Mouse (Mus musculus): ENCODE results near the gene Sun5. TPM values are rescaled to one million over a fixed set of nuclear protein-coding genes. Genes with fewer than 3 reads are reported as not detected.

Gene Sun5
- total and polyA plus RNA-seq, 3 experiments, result 0.30 TPM; not detected in 2

- Histone ChIP-seq H3K27ac (ENCODE audit: insufficient read depth, low read depth) (no peak overlapping the region), H3K36me3 (replicated peaks in 1 of 2; ENCODE audit: control insufficient read depth in 1 of 2, insufficient read depth in 1 of 2, low read length in 1 of 2) (no peaks in the 10 kb centered on the region), H3K4me2 (ENCODE audit: insufficient read depth, low read depth, poor library complexity, severe bottlenecking) (no peak overlapping the region), H3K27me3 (replicated peaks) (peaks cover 71% of the 10 kb centered on the region), H3K4me1 (ENCODE audit: control insufficient read depth in 1 of 2, insufficient read depth in 2 of 2) (no peaks in the 10 kb centered on the region), H3K9ac (ENCODE audit: insufficient read depth, low read depth) (no peak overlapping the region), H3K79me2 (replicated peaks; ENCODE audit: control insufficient read depth, extremely low read depth, insufficient read depth, poor library complexity, severe bottlenecking) (no peaks in the 10 kb centered on the region), H3K9me3 (replicated peaks; ENCODE audit: low read length) (no peaks in the 10 kb centered on the region), H3K4me3 (replicated peaks in 1 of 3; ENCODE audit: low read depth in 2 of 3, low read length in 2 of 3, poor library complexity in 1 of 3) (no peak overlapping the region)
- in situ Hi-C loops (cut with MboI; ENCODE audit: low pct_ligation_motif_present, low pct_unique_long_range_greater_than_20kb, low sequenced_read_pairs), result loop anchor here (10.0 kb wide), 1 partner anchor 125 kb away; the partner anchor contains the start of gene Bpifb4
- dilution Hi-C loops (cut with MboI; ENCODE audit: extremely low pct_ligation_motif_present, extremely low pct_unique_long_range_greater_than_20kb, low sequenced_read_pairs), result no loop called here
- DNase-seq (ENCODE audit: extremely low read depth), result no peak
- no peak for TF ChIP-seq HCFC1 (IDR thresholded peaks at IDR 0.05; ENCODE audit: low read depth, low read length)
Observed at GRCm38 (mm10) chr2:153809921-153810320, 61.0 kb downstream of the Sun5 start.

- TF ChIP-seq RAD21 (IDR thresholded peaks at IDR 0.05; ENCODE audit: low read depth, low read length) (no peak), CTCF (conservative IDR thresholded peaks at IDR 0.05 in 1 of 2, IDR thresholded peaks at IDR 0.05 in 1 of 2; ENCODE audit: low read depth in 2 of 2, low read length in 2 of 2) (no peak), CHD1 (IDR thresholded peaks at IDR 0.05; ENCODE audit: low read depth, low read length) (no peak), EP300 (IDR thresholded peaks at IDR 0.05; ENCODE audit: low read length) (no peak), SMC3 (IDR thresholded peaks at IDR 0.05; ENCODE audit: low read depth, low read length) (no peak)
- H3K9me3 ChIP-seq (replicated peaks; ENCODE audit: low read length), result no peaks in the 10 kb centered on the region
- H3K27me3 ChIP-seq (replicated peaks), result peaks cover 66% of the 10 kb centered on the region
- no peaks in the 10 kb centered on the region for H3K4me1 ChIP-seq (ENCODE audit: control insufficient read depth in 1 of 2, insufficient read depth in 2 of 2)
- no peak overlapping the region for H3K27ac ChIP-seq (ENCODE audit: insufficient read depth, low read depth)
- no peaks in the 10 kb centered on the region for H3K36me3 ChIP-seq (replicated peaks in 1 of 2; ENCODE audit: control insufficient read depth in 1 of 2, insufficient read depth in 1 of 2, low read length in 1 of 2)
- H3K79me2 ChIP-seq (replicated peaks; ENCODE audit: control insufficient read depth, extremely low read depth, insufficient read depth, poor library complexity, severe bottlenecking), result no peaks in the 10 kb centered on the region
- in situ Hi-C loops (cut with MboI; ENCODE audit: low pct_ligation_motif_present, low pct_unique_long_range_greater_than_20kb, low sequenced_read_pairs) (no loop called here), dilution Hi-C loops (cut with MboI; ENCODE audit: extremely low pct_ligation_motif_present, extremely low pct_unique_long_range_greater_than_20kb, low sequenced_read_pairs) (no loop called here)
- no peak overlapping the region for H3K9ac ChIP-seq (ENCODE audit: insufficient read depth, low read depth)
- no peak for DNase-seq (ENCODE audit: extremely low read depth)
- H3K4me2 ChIP-seq (ENCODE audit: insufficient read depth, low read depth, poor library complexity, severe bottlenecking), result no peak overlapping the region
- H3K4me3 ChIP-seq (replicated peaks in 1 of 3; ENCODE audit: low read depth in 2 of 3, low read length in 2 of 3, poor library complexity in 1 of 3), result no peak overlapping the region
Observed at GRCm38 (mm10) chr2:153808841-153809240, 62.0 kb downstream of the Sun5 start.

- Histone ChIP-seq H3K4me3 (replicated peaks in 1 of 3; ENCODE audit: low read depth in 2 of 3, low read length in 2 of 3, poor library complexity in 1 of 3) (no peak overlapping the region), H3K4me1 (ENCODE audit: control insufficient read depth in 1 of 2, insufficient read depth in 2 of 2) (no peaks in the 10 kb centered on the region), H3K27me3 (replicated peaks) (peaks cover 64% of the 10 kb centered on the region), H3K36me3 (replicated peaks in 1 of 2; ENCODE audit: control insufficient read depth in 1 of 2, insufficient read depth in 1 of 2, low read length in 1 of 2) (no peaks in the 10 kb centered on the region), H3K79me2 (replicated peaks; ENCODE audit: control insufficient read depth, extremely low read depth, insufficient read depth, poor library complexity, severe bottlenecking) (no peaks in the 10 kb centered on the region), H3K9me3 (replicated peaks; ENCODE audit: low read length) (no peaks in the 10 kb centered on the region), H3K27ac (ENCODE audit: insufficient read depth, low read depth) (no peak overlapping the region), H3K9ac (ENCODE audit: insufficient read depth, low read depth) (no peak overlapping the region), H3K4me2 (ENCODE audit: insufficient read depth, low read depth, poor library complexity, severe bottlenecking) (no peak overlapping the region)
- dilution Hi-C loops (cut with MboI; ENCODE audit: extremely low pct_ligation_motif_present, extremely low pct_unique_long_range_greater_than_20kb, low sequenced_read_pairs), result no loop called here
- no peak for DNase-seq (ENCODE audit: extremely low read depth)
- TF ChIP-seq BHLHE40 (IDR thresholded peaks at IDR 0.05; ENCODE audit: low read depth, low read length) (no peak), HCFC1 (IDR thresholded peaks at IDR 0.05; ENCODE audit: low read depth, low read length) (no peak), TCF12 (IDR thresholded peaks at IDR 0.05; ENCODE audit: low read depth, low read length) (no peak), NELFE (IDR thresholded peaks at IDR 0.05; ENCODE audit: low read depth, low read length) (no peak), MYC (IDR thresholded peaks at IDR 0.05; ENCODE audit: low read depth, low read length) (no peak), USF1 (IDR thresholded peaks at IDR 0.05; ENCODE audit: low read depth, low read length) (no peak), SMC3 (IDR thresholded peaks at IDR 0.05; ENCODE audit: low read depth, low read length) (no peak), MAFK (IDR thresholded peaks at IDR 0.05; ENCODE audit: insufficient replicate concordance, low read length) (no peak), CHD1 (IDR thresholded peaks at IDR 0.05; ENCODE audit: low read depth, low read length) (no peak), MAX (IDR thresholded peaks at IDR 0.05; ENCODE audit: low read length) (no peak), MAZ (IDR thresholded peaks at IDR 0.05; ENCODE audit: low read depth, low read length) (no peak), ZC3H11A (IDR thresholded peaks at IDR 0.05; ENCODE audit: low read depth, low read length) (no peak)
- in situ Hi-C loops (cut with MboI; ENCODE audit: low pct_ligation_motif_present, low pct_unique_long_range_greater_than_20kb, low sequenced_read_pairs), result no loop called here
Observed at GRCm38 (mm10) chr2:153808146-153808545, 62.7 kb downstream of the Sun5 start.
